Mouse (Mus musculus) megakaryocyte, embryonic 14.5 days (primary cell): Measurements from ENCODE around the gene Inpp5d.

Source experiments
- FLI1 ChIP-seq: IDR thresholded peaks from 2 replicates; pipeline ENCODE4 v1.6.1; 2012; ENCODE audit warnings: low read length, inconsistent platforms, mixed read lengths
- GATA1 ChIP-seq: IDR thresholded peaks from 3 replicates; pipeline ENCODE4 v1.6.1; 2012; ENCODE audit warnings: mixed read lengths, low read length, inconsistent platforms, borderline replicate concordance

DNA sequence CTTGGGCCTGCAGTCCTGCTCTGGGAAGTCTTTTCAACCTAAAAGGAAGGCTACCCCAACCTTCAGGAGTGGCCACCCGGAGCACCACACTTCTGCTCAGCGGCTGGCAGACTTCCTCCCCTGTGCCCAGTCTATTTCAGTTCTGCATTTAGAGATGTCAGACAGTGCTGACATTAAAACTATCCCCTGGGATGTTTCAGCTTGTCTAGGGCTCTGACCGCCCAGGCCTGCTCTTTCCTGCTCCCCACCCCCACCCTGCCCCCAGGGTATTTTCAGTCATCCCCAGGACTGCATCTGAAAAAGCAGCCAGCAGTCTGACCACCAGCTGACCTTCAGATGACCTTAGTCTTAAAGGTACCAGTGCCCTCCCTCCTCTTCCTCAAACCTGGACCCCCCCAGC is 38.0 kb downstream of the Inpp5d start:
- TF ChIP-seq GATA1 (no peak), FLI1 (no peak)
